Mouse (Mus musculus) thymus, postnatal 0 days (tissue): ENCODE results near the gene Hspa4. TPM values are rescaled to one million over a fixed set of nuclear protein-coding genes. Genes with fewer than 3 reads are reported as not detected.
A peak's percentile ranks its signal among the peaks of the same experiment; 100 is the strongest.
"Not testable (repeated sequence)": the region's sequence is repeated elsewhere in the genome, so short reads cannot be mapped to it uniquely, and the experiment has no call there.

ENCODE experiments used
- DNase-seq: peaks from one replicate; pipeline ENCODE4 v3.0.0-alpha.2; 2015; ENCODE audit warnings: low spot score
- polyA plus RNA-seq: library from polyadenylated mRNA; unstranded; fragments of >200 nt; fragmentation: Nextera tagmentation; extraction: Ambion mirVana; gene quantifications from 2 replicates; pipeline ENCODE4 v1.2.1, GENCODE M21; 2015

Gene Hspa4
- polyA plus RNA-seq, 1 experiment from 2014 or later: 106 TPM

DNA sequence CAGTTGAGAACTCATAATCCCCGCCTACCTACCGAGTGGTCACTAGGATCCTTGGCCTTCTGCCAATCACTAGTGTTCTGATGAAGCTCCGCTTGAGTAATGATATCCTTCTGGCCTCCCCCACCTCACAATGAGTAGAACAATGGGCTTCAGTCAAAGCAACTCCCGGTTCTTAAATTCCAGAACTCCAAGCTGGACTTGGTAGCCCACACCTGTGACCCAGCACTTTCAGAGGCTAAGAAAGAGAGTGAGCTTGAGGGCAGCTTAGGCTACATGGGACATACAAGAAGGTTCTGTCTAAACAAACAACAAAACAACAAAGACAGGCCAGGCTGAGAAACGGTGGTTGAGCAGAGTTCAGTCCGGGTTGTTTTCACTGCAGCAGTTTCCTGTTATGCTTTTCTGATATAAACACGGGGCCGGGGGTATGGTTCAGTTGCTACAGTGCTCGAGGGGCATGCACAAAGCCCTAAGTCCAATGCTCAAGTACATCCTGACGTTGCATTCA, 7.4 kb upstream of the Hspa4 start:
- DNase-seq: no peak

DNA sequence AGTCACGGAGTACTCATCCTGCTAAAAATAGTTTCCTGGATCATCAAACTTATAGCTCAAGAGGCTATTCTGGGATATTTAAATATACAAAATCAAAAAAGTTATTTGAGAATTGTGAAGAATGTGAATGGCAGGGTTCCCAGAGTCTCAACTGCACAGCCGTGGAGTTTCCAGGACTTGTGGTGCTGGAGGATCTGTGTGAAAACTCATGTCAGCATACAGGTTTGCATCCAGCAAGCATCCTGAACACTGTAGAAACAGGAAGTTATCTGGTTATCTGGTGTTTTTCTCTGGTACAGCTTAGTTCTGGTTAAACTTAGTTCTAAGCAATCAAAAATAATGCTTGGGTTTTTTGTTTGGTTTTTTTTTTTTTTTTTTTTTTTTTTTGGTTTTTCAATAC, 6.7 kb upstream of the Hspa4 start:
- DNase-seq: no peak

DNA sequence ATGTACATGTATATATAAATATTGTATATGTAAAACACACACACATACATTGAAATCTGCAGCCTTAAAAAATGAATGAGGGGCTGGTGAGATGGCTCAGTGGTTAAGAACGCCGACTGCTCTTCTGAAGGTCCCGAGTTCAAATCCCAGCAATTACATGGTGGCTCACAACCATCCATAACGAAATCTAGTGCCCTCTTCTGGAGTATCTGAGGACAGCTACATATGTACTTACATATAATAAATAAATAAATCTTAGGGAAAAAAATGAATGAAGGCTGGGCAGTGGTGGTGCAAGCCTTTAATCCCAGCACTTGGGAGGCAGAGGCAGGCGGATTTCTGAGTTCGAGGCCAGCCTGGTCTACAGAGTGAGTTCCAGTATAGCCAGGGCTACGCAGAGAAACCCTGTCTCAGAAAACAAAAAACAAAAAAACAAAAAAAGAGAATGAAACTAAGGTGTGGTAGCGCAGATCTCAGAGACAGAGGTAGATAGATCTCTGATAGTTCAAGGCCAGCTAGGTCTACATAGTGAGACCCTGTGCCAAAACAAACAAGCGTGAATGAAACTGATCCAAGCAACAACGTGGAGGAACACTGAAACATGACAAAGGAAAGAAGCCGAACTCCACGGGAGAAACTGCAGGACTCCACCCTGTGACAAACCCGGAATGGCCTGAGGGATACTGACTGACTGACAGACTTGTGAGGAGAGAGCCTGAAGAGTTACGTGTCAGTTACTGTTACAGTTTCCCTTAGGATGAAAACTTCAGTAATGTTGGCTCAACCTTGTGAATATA, 4.0 kb upstream of the Hspa4 start:
- DNase-seq: no peak

DNA sequence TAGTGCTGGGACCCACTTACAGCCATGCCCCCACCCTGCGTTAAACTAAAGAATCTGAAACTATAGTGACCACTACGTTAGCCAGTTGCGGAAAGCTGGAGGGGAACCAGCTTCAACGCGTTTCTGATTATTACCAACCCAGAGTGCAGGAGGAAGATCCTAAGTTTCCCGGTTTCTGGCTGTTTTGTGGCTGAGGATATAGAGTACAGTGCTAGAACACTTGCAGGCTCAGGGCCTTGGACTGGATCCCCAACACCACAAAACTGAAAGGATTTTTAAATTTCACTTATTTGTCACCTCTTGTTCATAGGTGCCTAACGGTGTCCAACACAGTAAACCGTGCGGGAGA, 884 bp upstream of the Hspa4 start:
- no peak for DNase-seq

DNA sequence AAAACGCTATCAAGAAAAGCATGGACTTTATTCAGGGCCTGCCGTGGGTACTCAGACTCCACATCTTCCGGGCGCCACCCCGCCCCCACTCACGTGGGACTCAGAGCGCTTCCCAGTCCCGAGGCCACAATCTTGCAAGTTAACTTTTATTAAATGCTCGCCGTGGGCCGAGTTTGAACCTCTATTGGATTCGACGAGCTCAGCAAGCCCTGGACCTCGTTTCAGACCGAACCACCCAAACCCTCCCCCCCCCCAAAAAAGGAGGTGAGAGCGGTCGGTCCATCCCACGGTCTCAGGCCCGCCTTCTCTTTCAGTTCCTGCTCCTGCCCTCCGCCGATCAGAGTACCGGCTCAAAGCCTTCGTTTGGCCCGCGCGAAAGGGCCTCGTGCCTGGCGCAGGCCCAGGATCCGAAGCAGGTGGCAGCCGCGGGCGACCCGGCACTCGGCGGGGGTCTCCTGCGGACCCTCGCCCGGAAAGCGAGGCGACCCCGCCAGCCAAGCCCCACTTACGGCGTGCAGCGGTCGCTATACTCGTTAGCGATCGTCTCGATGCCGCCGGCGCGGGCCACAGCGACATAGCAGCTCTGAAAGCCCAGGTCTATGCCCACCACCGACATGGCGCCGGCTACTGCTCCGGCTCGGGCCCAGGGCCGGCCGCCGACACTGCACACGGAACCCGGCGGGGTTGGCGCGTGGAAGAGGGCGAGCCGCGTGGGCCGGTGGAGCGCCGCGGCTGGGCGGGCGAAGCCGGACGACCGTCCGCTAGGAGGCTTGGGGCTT, 517 bp downstream of the Hspa4 start:
- peak; percentile 67 for DNase-seq

DNA sequence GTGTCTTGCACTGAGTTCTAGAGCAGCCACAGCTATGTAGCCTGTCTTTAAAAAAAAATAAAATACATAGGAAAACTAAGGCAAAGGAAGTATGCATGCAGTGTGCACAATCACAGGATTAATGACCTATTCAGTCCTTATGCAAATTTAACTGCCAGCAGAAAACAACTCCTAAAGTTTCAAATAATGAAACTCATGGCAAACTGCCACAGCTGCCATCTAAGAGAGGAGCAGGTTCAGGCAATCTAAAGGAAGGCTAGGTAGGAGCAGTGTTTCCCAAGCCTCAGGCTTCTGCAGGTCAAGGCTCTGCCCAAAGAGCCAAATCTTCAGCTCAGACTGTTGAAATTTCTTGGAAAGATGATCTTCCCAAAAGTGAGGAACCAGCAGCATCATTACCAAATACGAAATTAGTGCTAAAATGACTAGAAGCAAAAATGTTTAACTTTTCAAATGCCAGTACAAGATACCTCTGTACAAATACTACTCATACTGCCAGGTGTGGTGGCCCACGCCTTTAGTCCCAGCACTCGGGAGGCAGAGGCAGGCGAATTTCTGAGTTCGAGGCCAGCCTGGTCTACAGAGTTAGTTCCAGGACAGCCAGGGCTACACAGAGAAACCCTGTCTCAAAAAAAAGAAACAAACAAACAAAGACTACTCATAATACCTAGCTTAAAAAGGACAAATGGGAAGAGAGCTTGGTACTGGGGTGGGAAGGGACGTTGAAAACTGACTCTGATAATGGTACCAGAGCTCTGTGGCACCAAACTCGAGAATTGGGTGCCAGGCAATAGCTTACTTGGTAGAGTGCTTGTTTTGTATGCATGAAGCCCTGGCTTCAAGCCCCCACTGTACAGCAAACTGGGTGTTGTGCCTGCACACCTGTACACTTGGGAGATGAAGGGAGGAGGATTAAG, 2.1 kb downstream of the Hspa4 start:
- DNase-seq: no peak

DNA sequence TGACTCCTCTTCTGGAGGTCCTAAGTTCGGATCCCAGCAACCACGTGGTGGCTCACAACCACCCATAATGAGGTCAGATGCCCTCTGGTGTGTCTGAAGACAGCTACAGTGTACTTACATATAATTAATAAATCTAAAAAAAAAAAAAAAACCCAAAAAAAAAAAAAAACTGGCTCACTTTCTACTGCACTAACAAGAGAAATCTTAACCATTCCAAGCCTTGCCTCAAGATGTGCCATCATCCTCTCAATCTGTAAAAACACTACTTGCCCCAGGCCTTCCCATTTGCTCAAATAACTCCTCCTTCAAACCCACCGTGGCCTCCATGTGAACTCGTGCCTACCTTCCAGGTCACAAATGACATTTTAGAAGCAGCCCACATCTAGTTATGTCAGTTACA, 3.4 kb downstream of the Hspa4 start:
- no peak for DNase-seq

DNA sequence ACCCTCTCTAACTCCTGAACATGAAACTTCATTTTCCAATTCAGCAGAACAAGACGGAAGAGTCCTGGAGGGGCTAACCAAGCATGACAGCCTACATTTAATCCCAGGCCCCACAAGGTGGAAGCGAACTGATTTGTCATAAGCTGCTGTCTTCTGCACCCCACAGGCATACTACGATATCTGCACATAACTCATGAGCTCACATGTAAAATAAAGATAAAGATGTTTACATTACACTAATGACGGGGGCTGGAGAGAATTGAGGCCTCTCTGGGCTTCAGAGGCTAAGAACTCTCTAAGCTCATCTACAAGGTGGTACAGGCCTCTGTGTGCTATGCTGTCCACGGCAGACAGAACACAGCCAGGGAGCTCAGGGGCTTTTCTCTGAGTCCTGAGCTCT, 5.8 kb downstream of the Hspa4 start:
- DNase-seq: no peak

DNA sequence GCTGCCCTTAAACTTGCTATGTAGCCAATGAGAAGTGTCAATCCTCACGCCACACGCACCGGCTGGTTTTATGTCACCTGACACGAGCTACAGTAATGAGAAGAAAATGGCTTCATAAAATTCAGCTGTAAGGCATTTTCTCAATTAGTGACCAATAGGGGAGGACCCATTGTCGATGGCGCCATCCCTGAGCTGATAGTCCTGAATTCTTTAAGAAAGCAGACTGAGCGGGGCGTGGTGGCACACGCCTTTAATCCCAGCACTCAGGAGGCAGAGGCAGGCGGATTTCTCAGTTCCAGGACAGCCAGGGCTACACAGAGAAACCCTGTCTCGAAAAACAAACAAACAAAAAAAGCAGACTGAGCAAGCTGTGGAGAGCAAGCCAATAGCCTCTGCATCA, 9.4 kb downstream of the Hspa4 start:
- DNase-seq: no peak

DNA sequence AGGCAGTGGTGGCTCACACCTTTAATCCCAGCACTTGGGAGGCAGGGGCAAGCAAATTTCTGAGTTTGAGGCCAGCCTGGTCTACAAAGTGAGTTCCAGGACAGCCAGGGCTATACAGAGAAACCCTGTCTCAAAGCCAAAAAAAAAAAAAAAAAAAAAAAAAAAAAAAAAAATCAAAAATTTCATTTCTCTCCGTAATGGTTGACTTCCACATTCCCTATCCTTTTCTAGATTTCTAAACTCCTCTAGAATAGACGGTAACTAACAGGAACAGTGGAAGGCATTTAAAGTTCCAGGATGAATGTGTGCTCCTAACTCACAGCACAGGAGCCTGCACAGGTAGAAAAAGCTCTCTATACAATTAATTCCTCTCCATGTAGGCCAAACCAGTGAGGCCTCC, 10.1 kb downstream of the Hspa4 start:
- not testable (repeated sequence) for DNase-seq

DNA sequence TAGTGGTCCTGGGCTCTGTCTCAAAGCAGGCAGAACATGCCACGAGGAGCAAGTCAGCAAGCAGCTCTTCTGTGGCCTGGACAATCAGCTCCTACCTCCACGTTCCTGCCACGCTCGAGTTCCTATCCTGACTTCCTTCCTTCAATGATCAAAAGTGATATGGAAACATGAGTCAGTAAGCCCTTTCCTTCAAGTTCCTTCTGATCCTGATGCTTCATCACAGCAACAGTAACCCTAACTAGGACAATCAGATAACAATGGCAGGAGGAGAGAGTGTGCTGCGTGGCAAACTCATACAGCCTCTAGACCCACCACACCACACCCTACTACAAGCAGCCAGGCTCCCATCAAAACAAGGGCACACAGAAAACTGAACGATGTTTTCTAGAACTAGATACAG, 14.4 kb downstream of the Hspa4 start:
- no peak for DNase-seq

DNA sequence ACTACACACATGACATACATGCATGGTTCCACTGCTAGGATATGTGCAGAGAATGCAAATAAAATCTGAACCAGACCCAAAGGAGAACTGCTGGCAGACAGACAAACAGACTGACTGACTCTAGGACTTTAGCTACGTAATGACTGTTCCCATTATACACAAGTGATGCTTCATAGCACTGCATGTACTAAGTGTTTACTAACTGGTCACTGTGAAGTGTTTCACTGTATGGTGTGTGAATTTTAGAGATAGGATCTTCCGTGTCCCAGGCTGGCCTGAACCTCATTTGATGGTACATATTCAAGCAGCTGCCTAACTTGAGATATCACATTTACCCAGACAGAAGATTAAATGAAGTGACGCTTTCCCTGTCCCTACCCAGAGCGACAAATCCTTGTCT, 21.8 kb downstream of the Hspa4 start:
- no peak for DNase-seq

DNA sequence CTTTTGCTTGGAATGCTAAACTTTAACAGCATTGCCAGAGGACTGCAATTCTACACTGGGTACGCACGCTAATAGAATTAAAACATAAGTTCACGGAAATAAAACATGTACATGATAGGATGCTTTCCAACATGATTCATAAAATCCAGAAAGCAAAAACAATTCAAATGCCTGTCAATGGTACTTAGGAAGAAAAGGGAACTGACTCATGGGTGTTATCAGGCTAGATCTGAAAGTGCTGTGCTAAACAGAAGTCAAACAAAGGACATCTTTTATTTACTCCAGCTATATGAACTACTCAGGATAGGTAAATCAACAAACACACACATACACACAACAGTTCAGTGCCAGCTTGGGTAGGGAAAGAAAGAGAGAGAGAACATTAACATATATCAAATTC, 24.9 kb downstream of the Hspa4 start:
- no peak for DNase-seq

DNA sequence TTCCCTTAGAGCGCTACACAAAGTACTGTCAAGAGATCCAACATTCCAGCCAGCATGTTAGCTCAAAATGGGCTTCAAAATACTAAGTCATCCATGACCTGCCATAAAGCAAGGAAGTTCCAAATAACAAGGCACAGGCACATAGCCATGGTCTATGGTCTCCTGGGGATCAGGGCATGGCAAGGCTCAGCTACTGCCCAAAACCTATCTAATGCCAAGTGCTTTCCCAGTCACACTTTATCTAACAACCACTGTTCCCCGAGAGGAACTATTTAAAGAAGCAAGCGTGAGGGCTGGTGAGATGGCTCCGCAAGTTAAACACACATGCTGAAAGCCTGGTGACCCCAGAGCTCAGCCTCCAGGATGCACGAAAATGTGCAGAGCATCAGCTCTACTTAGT, 26.9 kb downstream of the Hspa4 start:
- no peak for DNase-seq

DNA sequence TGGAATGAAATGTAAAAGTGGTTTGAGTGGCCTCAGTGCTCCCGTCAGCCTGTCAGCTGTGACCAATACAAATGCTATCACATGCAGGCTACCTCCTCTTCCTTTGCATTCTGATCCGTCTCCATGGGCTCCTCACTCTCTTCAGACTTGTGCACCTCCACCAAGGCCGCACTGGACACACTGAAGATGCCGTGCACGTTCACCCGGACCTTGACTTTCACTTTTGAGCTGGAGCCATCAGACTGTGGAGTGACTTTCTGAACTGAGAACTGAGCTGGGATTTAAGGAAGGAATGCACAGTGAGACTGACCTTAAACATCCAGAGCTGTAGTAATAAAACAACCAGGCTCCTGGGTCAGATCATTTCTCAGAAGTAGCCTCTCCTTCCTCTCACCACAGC, 30.7 kb downstream of the Hspa4 start:
- DNase-seq: no peak

DNA sequence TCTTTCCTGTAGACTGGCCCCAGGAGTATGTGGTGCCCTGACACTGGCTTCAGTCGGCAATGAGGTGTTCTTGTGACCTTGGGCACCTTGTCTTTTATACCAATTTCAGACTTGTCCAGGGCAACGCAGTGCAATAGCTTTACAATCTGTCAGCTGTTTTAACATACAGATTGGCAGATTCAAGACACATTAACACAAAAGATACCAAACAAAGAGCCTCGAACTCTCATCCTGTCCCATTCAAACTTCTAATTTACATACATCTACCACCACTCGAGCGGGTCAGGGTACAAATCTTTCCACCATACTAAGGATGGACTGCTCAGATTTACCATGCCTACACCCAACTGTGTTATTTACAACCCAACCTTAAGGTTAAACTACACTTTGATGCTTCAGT, 39.7 kb downstream of the Hspa4 start:
- DNase-seq: no peak

DNA sequence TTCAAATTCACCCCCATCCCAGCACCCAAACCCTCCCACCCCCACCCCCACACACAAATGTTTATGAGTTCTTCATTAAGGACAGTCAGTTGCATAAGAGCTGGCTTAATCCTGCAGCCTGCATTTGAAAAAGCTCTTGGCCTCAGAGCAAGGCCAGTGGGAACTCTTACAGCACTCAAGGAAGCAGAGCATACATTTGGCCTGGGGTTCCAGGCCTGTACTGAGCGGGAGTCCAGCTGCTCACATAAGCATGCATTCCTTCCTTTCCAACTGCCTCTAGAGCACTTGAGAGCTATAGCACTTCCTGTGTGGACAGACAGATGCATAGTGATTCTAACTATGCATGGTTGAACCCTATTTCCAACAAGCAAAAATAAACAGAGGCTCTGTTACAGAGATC, 40.2 kb downstream of the Hspa4 start:
- DNase-seq: no peak

DNA sequence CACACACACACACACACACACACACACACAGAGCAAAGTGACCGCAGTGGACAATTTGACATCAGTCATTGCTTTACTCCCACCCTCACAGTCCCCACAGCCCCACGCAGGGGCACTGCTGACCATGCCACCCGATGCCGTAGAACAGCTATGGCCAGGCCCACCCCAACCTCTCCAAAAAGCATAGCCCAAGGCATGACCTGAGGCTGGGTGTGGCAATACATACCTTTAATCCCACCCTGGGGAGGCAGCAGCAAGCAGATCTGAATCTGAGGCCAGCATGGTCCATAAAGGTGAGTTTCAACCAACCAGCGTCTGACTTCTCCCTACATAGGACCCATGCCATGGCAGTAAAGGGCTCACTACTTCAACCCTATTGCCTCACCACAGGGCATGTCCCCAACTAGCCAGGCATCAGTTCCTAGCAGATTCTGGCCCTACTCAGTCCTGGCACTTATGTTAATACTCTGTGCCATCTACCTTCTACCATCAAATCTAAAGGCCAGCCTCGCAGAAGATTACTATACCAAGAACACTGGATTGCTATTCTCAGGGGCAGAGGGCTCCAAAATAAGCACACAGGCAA, 41.1 kb downstream of the Hspa4 start:
- no peak for DNase-seq

DNA sequence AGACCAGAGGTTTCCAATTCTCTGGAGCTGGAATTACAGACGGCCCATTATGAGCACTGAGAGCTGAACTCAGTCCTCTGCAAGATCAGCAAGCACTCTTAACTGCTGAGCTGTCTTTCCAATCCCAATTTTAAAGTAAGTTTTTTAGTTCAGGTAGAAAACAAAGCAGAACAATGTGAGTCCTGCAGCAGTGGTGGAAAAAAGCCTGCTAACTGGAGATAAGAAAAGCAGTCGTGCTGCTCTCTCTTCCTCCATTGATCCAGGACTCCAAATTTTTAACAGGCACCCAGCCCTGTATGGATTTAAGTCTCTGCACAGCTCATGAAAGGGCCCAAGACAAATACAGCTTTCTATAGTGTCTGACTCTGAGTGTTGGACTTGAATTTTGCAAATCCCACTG, 43.3 kb downstream of the Hspa4 start:
- DNase-seq: no peak

DNA sequence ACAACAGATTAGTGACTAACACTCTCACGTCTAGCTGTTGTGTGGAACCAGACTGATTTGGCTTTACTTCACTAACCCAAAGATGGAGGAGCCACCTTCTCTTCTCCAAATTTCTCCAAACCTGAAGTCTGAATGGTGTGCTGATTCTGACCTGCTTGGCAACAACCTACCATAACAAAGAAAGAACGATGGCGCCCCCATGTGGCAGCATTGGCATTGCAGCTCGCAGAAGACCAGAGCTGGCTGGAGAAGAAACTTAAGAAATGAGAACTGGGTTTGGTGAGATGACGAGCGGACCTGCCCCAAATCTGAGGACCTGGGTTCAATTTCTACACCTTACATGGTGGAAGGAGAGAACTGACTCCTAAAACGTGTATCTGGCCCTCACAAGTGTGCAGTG, 45.3 kb downstream of the Hspa4 start:
- peak; percentile 72 for DNase-seq

DNA sequence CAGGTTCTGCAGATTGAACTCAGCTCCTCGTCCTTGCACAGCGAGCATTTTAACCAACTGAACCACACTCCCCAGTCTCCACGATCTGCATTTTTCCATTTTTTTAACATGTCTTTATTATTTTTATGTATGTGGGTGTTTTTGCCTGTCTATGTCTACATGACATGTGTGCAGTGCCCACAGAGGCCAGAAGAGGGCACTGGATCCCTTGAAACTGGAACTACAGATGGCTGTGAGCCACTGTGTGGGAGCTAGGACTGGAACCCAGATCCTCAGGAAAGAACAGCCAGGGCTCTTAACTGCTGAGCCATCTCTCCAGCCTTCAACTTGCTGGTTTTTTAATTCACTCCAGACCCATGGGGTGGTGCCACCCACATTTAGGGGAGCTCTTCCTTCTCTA, 45.8 kb downstream of the Hspa4 start:
- peak; percentile 8 for DNase-seq
